Mouse (Mus musculus): ENCODE measurements around the gene Stmn1.

GRCm38 (mm10) chr4:134474240-134474639 is 6.1 kb downstream of the Stmn1 start:
- no peak for TF ChIP-seq POLR2A (IDR thresholded peaks at IDR 0.05; ENCODE audit: borderline replicate concordance, low read depth, low read length)
- no peak for TF ChIP-seq CTCF (IDR thresholded peaks at IDR 0.05; ENCODE audit: low read depth, low read length)

All from bone marrow macrophage, adult 2 months (primary cell).